Mouse (Mus musculus): ENCODE data around the gene Map3k13.

DNA sequence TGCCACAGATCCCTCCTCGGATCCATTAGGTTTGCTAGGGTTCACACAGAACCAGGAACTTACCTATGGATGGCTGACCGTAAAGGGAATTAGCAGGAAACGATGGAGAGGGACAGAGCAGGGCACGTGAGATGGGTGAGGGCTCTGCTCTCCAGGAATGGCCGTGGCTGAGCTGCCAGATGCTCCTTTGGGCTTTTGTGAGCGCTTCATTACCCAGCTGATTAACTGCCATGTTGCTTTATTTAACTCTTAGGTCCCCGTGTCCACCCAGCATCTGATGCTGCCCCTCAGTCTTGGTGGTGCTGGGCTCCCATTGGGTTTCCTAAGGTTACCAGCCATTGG lies 21.5 kb downstream of the Map3k13 start:
- TF ChIP-seq CTCF (IDR thresholded peaks at IDR 0.05; ENCODE audit: low read depth) = no peak
- TF ChIP-seq EP300 (optimal IDR thresholded peaks at IDR 0.05) = no peak
